Mouse (Mus musculus): ENCODE data around the gene Hoxb3.

- TF ChIP-seq POLR2A (IDR thresholded peaks at IDR 0.05; ENCODE audit: control insufficient read depth, low read depth, low read length): no peak
- no peak for TF ChIP-seq CTCF (IDR thresholded peaks at IDR 0.05; ENCODE audit: control insufficient read depth, insufficient read depth, insufficient replicate concordance, low read depth, low read length)
Observed at GRCm38 (mm10) chr11:96295092-96295835, 27.9 kb upstream of the Hoxb3 start.
